Mouse (Mus musculus) bone marrow macrophage, adult 2 months (primary cell): Measurements from ENCODE around the gene Gm20388. TPM values are rescaled to one million over a fixed set of nuclear protein-coding genes. Genes with fewer than 3 reads are reported as not detected.

ENCODE experiments used
- H3K27ac ChIP-seq: 2 replicates; pipeline ENCODE4 v1.5.1; 2012; ENCODE audit warnings: low read depth, low read length; ENCODE audit not compliant: insufficient read depth
- H3K4me1 ChIP-seq: 2 replicates; pipeline ENCODE4 v1.6.1; 2012; ENCODE audit warnings: low read length; ENCODE audit not compliant: control insufficient read depth, insufficient read depth
- H3K4me3 ChIP-seq: 2 replicates; pipeline ENCODE4 v1.5.1; 2012; ENCODE audit warnings: mild to moderate bottlenecking, low read length, moderate library complexity; ENCODE audit not compliant: insufficient read depth
- CTCF ChIP-seq: IDR thresholded peaks from 2 replicates; pipeline ENCODE4 v1.5.1; 2012; ENCODE audit warnings: low read depth, mild to moderate bottlenecking, low read length, moderate library complexity
- POLR2A ChIP-seq: IDR thresholded peaks from 2 replicates; pipeline ENCODE4 v1.6.1; 2012; ENCODE audit warnings: mild to moderate bottlenecking, low read depth, low read length, borderline replicate concordance
- polyA plus RNA-seq: library from polyadenylated mRNA; stranded (reverse); fragments of >200 nt; gene quantifications from 2 replicates; pipeline ENCODE4 v1.2.4, GENCODE M21; 2012; ENCODE audit not compliant: missing spikeins, insufficient read depth, insufficient read length

Gene Gm20388
- polyA plus RNA-seq, 1 experiment, result 32.7 TPM

DNA sequence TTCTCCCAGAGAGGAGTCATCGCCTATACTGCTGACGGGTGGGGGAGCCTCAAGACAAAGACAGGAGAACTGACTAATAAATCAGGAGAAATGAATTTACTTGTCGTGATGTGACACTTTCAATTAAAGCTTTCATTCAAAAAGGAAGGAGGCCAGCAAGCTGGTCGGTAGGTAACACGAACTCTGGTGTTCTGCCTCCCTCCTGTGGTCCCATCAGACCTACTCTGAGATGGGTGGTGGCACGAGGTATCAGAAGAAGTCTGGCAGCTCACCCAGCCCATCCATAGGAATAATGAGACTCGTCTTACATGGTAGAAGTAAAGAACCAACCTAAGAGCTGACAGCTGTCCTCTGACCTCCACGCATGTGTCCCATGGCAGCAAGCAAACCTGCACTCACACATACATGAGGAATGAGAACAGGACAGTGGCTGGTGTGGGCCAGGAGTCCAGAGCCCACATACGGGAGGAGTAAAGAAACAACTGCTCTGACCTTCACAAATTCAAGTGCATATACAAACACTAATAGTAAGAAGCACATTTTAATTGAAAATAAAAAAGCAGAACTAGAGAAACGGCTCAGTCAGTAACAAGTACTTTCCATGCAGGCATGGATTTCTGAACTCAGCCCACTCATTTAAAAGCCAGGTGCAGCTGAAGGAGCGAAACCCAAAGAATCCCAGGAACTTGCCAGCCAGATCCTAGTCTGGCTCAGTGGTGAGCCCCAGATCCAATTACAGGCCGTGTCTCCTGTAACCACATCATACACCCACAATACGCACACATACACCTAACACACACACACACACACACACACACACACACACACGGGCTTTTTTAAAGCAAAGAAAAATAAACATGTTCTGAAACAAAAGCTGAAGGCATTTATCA is 3093.6 kb downstream of the Gm20388 start:
- Histone ChIP-seq H3K4me1 (peaks cover 68% of the 10 kb centered on the region), H3K4me3 (no peak overlapping the region), H3K27ac (no peak overlapping the region)
- no peak for TF ChIP-seq CTCF
- no peak for TF ChIP-seq POLR2A

DNA sequence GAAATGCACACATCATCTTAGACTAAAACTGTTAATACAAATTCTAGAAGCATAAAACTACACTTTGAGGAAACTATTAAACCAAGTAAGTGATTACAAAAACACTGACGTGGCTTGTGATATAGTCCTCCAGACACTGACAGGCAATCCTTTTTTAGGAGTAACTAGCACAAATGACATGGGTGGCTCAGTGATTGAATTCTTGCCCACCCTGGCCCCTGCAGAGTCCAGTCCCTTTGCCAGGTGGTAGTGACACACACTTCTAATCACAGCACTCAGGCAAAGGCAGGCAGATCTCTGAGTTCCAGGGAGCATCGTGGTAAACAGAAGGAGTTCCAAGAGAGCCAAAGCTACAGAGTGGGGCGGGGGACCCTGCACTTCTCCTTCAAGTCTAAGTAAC is 3094.7 kb downstream of the Gm20388 start:
- TF ChIP-seq POLR2A (no peak), CTCF (no peak)
- peaks cover 74% of the 10 kb centered on the region for H3K4me1 ChIP-seq
- H3K4me3 ChIP-seq, result no peak overlapping the region
- no peak overlapping the region for H3K27ac ChIP-seq

DNA sequence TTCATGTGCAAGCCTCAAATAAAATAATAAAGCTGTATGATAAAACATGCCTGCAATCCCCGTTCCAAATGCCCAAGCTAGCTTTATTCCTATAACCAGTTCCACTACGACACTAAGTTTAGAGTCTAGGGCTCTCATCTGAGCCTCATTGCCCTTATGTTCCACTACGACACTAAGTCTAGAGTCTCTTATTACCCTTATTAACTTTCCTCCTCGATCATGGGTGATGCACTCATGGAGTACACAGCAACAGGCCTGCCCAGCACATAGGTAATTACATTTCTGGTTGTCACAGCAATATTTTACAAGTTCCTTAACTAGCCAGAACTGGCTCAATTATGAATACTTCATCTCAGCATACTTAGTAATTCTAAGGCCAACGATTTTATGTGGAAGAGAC is 3095.2 kb downstream of the Gm20388 start:
- Histone ChIP-seq H3K27ac (no peak overlapping the region), H3K4me3 (no peak overlapping the region), H3K4me1 (peaks cover 74% of the 10 kb centered on the region)
- TF ChIP-seq CTCF, result no peak
- no peak for TF ChIP-seq POLR2A

DNA sequence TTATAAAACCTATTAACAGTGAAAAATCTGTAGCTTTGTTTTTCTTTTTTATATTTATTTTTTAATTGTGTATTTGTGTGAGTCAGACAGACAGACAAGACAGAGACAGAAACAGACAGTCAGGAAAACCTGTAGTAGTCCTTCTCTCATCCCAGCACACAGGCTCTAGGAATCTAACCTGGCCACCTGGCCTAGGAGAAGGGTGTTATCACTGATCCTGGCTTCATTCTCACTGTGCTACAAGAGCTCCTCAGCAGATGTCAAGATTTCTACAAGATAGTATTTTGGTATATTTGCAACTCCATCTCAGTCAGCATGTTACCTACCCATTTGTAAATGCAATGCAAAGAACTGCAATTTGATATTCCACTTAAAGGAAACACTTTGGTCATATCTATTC is 3100.7 kb downstream of the Gm20388 start:
- no peak overlapping the region for H3K27ac ChIP-seq
- TF ChIP-seq CTCF (no peak), POLR2A (no peak)

DNA sequence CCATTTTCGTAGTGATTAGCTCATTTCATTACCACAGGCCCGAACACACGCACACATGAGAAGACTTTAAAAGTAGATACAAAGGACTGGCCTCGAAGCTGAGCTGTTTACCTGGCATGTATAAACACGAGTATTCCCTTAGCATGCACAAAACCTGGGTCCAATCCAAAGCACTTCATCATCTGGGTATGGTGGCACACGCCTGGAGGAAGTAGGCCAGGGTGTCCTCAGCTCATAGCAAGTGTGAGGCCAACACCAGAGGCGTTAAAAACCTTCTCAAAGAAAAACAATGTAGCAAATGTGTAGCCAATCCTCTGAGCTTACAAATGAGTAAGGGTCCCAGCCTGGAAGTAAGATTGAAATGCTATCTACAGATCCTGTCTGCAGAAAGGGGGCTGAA is 3103.8 kb downstream of the Gm20388 start:
- no peak for TF ChIP-seq CTCF
- TF ChIP-seq POLR2A, result no peak
- Histone ChIP-seq H3K27ac (peak overlapping the region; percentile 27), H3K4me3 (no peak overlapping the region), H3K4me1 (peaks cover 64% of the 10 kb centered on the region)

More for the DNA sequence above, 3100.7 kb downstream of the Gm20388 start:
- Histone ChIP-seq H3K4me1 (peaks cover 70% of the 10 kb centered on the region), H3K4me3 (no peak overlapping the region)

DNA sequence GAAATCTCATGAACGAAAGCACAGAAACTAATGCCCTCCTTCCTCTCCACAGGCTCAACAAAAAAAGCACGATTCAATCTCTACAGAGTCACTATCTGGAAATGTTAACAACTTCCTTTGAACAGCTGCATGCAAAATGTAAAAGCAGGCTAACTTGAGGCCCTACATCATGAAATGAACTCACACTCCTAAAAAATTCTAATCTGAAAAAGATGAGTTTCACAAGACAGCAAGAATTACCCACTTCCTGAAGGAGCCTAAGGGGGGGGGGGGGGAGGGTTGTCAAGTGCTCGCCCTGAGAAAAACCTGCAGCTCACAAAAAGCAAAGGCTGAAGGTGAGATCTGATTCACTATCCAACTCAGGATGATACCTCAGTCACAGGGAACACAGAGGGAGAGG is 3104.4 kb downstream of the Gm20388 start:
- no peak overlapping the region for H3K4me3 ChIP-seq
- peak overlapping the region; percentile 19; the same call in 1 of the 2 replicates for H3K27ac ChIP-seq
- H3K4me1 ChIP-seq, result peaks cover 57% of the 10 kb centered on the region
- no peak for TF ChIP-seq CTCF
- TF ChIP-seq POLR2A, result no peak

DNA sequence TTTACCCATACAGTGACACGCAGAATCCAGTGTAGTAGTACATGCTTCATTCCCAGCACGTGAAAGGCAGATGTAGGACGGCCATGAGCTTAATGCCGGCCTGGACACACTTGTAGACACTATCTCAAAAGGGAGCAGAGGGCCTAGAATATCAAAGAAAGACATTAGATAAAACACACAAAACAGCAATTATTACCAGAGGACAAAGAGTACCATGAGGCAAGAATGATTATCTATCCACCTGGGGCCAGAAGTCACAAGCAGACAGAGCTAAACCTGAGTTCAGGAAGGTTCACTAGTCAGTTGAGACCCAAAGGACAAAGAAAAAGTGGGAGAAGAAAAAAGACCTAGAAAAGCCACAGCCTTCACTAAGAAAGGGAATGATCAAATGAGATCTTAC is 3106.5 kb downstream of the Gm20388 start:
- no peak overlapping the region for H3K4me3 ChIP-seq
- no peak for TF ChIP-seq POLR2A
- TF ChIP-seq CTCF, result no peak
- peaks cover 63% of the 10 kb centered on the region for H3K4me1 ChIP-seq
- no peak overlapping the region for H3K27ac ChIP-seq

DNA sequence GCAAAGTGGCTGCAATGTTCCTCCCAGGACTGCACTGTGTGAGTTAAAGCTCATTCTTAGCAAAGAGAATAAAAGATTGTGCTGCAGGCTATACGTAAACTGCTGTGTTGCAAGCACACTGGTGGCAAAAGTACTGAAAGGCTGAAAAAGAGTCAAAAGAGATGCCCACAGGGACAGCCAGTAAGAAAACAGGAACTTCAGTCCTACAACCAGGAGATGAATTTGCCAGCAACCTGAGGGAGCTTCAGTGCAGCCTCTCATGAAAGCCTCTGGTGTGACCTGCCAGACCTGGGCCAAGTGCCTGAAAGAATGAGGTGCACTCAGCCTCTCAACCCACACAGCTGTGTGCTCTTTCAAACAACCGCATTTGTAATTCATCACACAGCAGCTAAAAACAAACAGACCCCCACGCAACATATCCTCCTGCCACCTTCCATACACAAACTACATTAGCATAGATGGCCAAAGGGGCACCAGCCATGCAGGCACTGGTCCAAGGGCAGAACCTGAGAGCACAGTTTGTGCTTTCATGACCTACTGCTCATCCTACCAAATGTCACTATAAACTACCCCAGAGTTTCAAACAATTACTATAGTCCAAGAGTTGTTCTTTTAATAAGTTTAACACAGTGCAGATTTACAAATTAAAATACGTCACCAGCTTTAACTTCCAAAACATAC is 3108.0 kb downstream of the Gm20388 start:
- H3K4me1 ChIP-seq, result peaks cover 71% of the 10 kb centered on the region
- no peak overlapping the region for H3K4me3 ChIP-seq
- TF ChIP-seq CTCF, result no peak
- TF ChIP-seq POLR2A, result no peak
- H3K27ac ChIP-seq, result no peak overlapping the region

DNA sequence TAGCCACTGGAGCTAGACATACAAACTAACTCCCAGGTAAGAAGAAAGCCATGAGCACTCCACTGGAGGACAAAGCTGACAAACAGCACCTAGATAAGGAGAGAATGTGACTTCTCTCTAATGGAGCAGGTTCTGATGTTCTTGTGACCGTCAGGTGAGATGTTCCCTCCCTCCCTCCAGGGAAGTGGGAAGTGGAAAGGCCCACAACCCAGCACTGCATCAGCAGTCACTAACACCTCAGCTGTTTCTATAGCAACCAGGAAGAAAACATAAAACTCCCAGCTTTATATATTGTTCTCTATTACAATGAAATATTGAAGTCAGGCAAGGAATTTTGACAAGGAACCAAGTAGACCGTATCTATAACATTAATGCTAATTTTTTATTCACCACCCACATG is 3109.4 kb downstream of the Gm20388 start:
- Histone ChIP-seq H3K27ac (no peak overlapping the region), H3K4me1 (peaks cover 62% of the 10 kb centered on the region)
- TF ChIP-seq CTCF (no peak), POLR2A (no peak)

DNA sequence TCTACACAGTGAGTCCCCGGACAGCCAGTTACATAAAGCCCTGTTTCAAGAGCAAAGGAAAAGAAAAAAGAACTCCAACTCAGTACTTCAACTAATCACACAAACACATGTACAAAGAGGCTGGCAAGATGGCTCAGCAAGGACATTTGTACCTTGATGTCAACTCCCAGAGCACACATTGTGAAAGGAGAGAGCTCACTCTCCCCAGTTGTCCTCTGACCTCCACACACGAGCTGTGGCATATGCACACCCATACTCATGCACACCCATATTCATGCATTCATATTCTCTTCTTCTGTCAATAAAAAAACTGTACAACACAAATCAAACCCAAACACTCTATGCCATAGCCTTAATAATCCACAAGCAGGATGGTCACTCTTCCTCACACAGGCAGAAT is 3110.2 kb downstream of the Gm20388 start:
- no peak overlapping the region for H3K4me3 ChIP-seq
- no peak overlapping the region for H3K27ac ChIP-seq
- TF ChIP-seq POLR2A (no peak), CTCF (no peak)
- peaks cover 64% of the 10 kb centered on the region for H3K4me1 ChIP-seq

More for the DNA sequence above, 3109.4 kb downstream of the Gm20388 start:
- H3K4me3 ChIP-seq, result no peak overlapping the region
